Mouse (Mus musculus) hindlimb bud, embryonic 11.5 days (tissue): ENCODE results near the gene Vmn2r94.

Experiments
- DNase-seq: peaks from one replicate; pipeline ENCODE4 v3.0.0-alpha.2; 2012; ENCODE audit warnings: low read depth, low spot score; ENCODE audit errors: extremely low spot score

Gene Vmn2r94

GRCm38 (mm10) chr17:18277656-18278055 is at the start of gene Vmn2r94:
TSS of gene Vmn2r94 (minus strand) at chr17:18277756.
- no peak for DNase-seq

GRCm38 (mm10) chr17:18323031-18323430 is 45.5 kb upstream of the Vmn2r94 start:
- no peak for DNase-seq

GRCm38 (mm10) chr17:18297799-18298198 is 20.2 kb upstream of the Vmn2r94 start, which contains the start of gene Vmn2r93:
TSS of gene Vmn2r93 (plus strand) at chr17:18298099.
- no peak for DNase-seq

GRCm38 (mm10) chr17:18236931-18237330 is 40.6 kb downstream of the Vmn2r94 start:
- DNase-seq: no peak

GRCm38 (mm10) chr17:18231996-18232395 is 45.6 kb downstream of the Vmn2r94 start:
- no peak for DNase-seq

GRCm38 (mm10) chr17:18221300-18221699 is 56.3 kb downstream of the Vmn2r94 start:
- DNase-seq: no peak
